Mouse (Mus musculus) CH12.LX (cell line): ENCODE data around the gene Bach2. TPM values are rescaled to one million over a fixed set of nuclear protein-coding genes. Genes with fewer than 3 reads are reported as not detected.

Experiments
- DNase-seq: peaks from one replicate; pipeline ENCODE4 v3.0.0-alpha.2; 2013; ENCODE audit errors: extremely low read depth
- H3K27ac ChIP-seq: 2 replicates; pipeline ENCODE4 v1.5.1; 2012; ENCODE audit warnings: low read depth, mild to moderate bottlenecking, control low read depth, moderate library complexity; ENCODE audit not compliant: insufficient read depth
- H3K27me3 ChIP-seq: replicated peaks from 2 replicates; pipeline ENCODE3; 2012; ENCODE audit warnings: inconsistent platforms
- H3K36me3 ChIP-seq, 2 experiments: replicated peaks in 1 of 2; 2 replicates each; pipeline versions ENCODE3 to v1.6.1; 2012; ENCODE audit warnings: inconsistent platforms in 1 of 2, low read length in 1 of 2, mild to moderate bottlenecking in 1 of 2, mixed read lengths in 1 of 2, moderate library complexity in 1 of 2; ENCODE audit not compliant: control insufficient read depth in 1 of 2, insufficient read depth in 1 of 2
- H3K4me1 ChIP-seq, 2 experiments: 2 replicates each; pipeline ENCODE4 v1.6.1; 2012; ENCODE audit warnings: inconsistent platforms in 1 of 2, moderate library complexity in 1 of 2; ENCODE audit not compliant: insufficient read depth in 2 of 2, control insufficient read depth in 1 of 2
- H3K4me2 ChIP-seq: 2 replicates; pipeline ENCODE4 v1.6.1; 2012; ENCODE audit warnings: low read depth, mild to moderate bottlenecking, control low read depth; ENCODE audit not compliant: poor library complexity, insufficient read depth, severe bottlenecking
- H3K4me3 ChIP-seq, 3 experiments: fragments of 150-350 bp in 1 of 3; sonication (generic) in 1 of 3; replicated peaks in 1 of 3; 2 replicates each; pipeline versions ENCODE3 to v1.5.1; 2011 to 2012; ENCODE audit warnings: low read depth in 2 of 3, low read length in 2 of 3, mild to moderate bottlenecking in 2 of 3, moderate library complexity in 2 of 3, control low read depth in 1 of 3, improper control_type of control experiment in 1 of 3, inconsistent platforms in 1 of 3, mixed read lengths in 1 of 3; ENCODE audit not compliant: poor library complexity in 1 of 3
- H3K79me2 ChIP-seq: replicated peaks from 2 replicates; pipeline ENCODE4 v1.6.1; 2012; ENCODE audit warnings: mild to moderate bottlenecking, moderate library complexity; ENCODE audit not compliant: control insufficient read depth, poor library complexity, insufficient read depth, severe bottlenecking; ENCODE audit errors: extremely low read depth
- H3K9ac ChIP-seq: 2 replicates; pipeline ENCODE4 v1.6.1; 2012; ENCODE audit warnings: low read depth, mild to moderate bottlenecking, control low read depth, moderate library complexity; ENCODE audit not compliant: insufficient read depth
- H3K9me3 ChIP-seq: replicated peaks from 2 replicates; pipeline ENCODE3; 2012; ENCODE audit warnings: low read length, inconsistent platforms, mixed read lengths
- CHD1 ChIP-seq: IDR thresholded peaks from 2 replicates; pipeline ENCODE4 v1.6.1; 2012; ENCODE audit warnings: low read depth, low read length, improper control_type of control experiment, inconsistent platforms
- ELF1 ChIP-seq: IDR thresholded peaks from 2 replicates; pipeline ENCODE4 v1.6.1; 2014; ENCODE audit warnings: low read depth, mild to moderate bottlenecking, inconsistent platforms, low read length, improper control_type of control experiment
- EP300 ChIP-seq: IDR thresholded peaks from 2 replicates; pipeline ENCODE4 v1.6.1; 2011; ENCODE audit warnings: low read length, improper control_type of control experiment
- KAT2A ChIP-seq: IDR thresholded peaks from 2 replicates; pipeline ENCODE4 v1.6.1; 2012; ENCODE audit warnings: low read length, improper control_type of control experiment, inconsistent platforms; ENCODE audit not compliant: insufficient replicate concordance
- MAFK ChIP-seq: IDR thresholded peaks from 2 replicates; pipeline ENCODE4 v1.6.1; 2011; ENCODE audit warnings: low read length, improper control_type of control experiment; ENCODE audit not compliant: insufficient replicate concordance
- MAZ ChIP-seq: IDR thresholded peaks from 2 replicates; pipeline ENCODE4 v1.6.1; 2012; ENCODE audit warnings: low read depth, mild to moderate bottlenecking, inconsistent platforms, low read length, improper control_type of control experiment, moderate library complexity
- NELFE ChIP-seq: IDR thresholded peaks from 2 replicates; pipeline ENCODE4 v1.6.1; 2011; ENCODE audit warnings: low read depth, low read length, improper control_type of control experiment
- POLR2AphosphoS2 ChIP-seq: IDR thresholded peaks from 2 replicates; pipeline ENCODE4 v1.6.1; 2011; ENCODE audit warnings: low read depth, low read length, improper control_type of control experiment
- RCOR1 ChIP-seq: conservative IDR thresholded peaks from 2 replicates; pipeline ENCODE4 v1.6.1; 2012; ENCODE audit warnings: low read depth, mild to moderate bottlenecking, inconsistent platforms, low read length, improper control_type of control experiment
- SIN3A ChIP-seq: IDR thresholded peaks from 2 replicates; pipeline ENCODE4 v1.6.1; 2012; ENCODE audit warnings: low read length, improper control_type of control experiment, inconsistent platforms
- ZKSCAN1 ChIP-seq: IDR thresholded peaks from 2 replicates; pipeline ENCODE4 v1.6.1; 2012; ENCODE audit warnings: low read depth, inconsistent platforms, low read length, improper control_type of control experiment, borderline replicate concordance
- dilution Hi-C: fragments of 300-500 bp; cut with MboI; formaldehyde crosslinking; loops from 2 replicates; pipeline ENCODE4 v1.14.3; 2020; ENCODE audit warnings: low sequenced_read_pairs; ENCODE audit not compliant: extremely low pct_unique_long_range_greater_than_20kb, extremely low pct_ligation_motif_present
- in situ Hi-C: fragments of 300-500 bp; cut with MboI; formaldehyde crosslinking; loops from 3 replicates; pipeline ENCODE4 v1.14.3; 2019; ENCODE audit warnings: low sequenced_read_pairs, low pct_ligation_motif_present, low pct_unique_long_range_greater_than_20kb, mixed read lengths
- polyA plus RNA-seq: library from polyadenylated mRNA; unstranded; fragments of >175 nt; gene quantifications from 2 replicates; pipeline ENCODE4 v1.2.1, GENCODE M21; 2012; ENCODE audit warnings: low read depth; ENCODE audit not compliant: insufficient read length
- total RNA-seq, 2 experiments: library from RNA; depleted of rRNA; stranded (reverse); fragments of 300-350 nt in 1 of 2; fragments of >200 nt in 1 of 2; gene quantifications; 2 replicates each; pipeline ENCODE4 v1.2.3; 2012 to 2014

Gene Bach2
- total and polyA plus RNA-seq, 3 experiments: 0.11 TPM; not detected in 2

DNA sequence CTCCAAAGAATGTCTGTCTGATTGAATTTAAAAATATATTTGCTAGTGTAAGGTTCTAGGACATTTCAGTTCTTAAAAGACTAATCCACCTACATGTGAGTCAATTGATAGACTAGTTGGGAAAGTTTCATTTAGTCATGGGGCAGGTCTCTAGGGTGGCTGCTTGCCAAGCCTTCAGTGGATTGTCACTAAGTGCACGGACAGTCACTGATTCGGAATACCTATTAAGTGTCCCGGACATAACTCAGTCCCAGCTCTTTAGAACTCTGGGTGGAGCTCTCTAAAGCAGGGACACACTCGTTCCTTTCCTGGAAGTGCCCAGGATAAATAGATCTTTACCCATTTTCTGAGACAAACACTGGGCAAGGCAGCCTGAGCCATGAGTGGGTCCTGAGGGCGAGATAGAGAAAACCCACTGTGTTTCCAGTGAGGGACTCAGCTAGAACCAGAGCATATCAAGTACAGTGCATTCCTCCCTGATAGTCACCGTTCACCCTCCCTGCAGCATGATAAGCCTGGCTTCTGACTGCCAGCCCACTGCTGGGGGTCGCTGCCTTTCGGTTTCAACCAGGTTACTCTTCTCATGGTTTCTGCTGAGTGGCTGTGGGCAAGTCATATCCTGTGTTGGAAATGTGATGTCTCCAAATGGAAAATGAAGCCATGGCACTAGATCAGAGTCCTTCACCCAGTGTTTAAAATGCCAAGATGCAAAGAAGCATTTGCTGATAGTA, 92.1 kb downstream of the Bach2 start:
- H3K36me3 ChIP-seq: no peaks in the 10 kb centered on the region
- H3K79me2 ChIP-seq: no peaks in the 10 kb centered on the region
- in situ Hi-C loops: no loop called here
- H3K4me1 ChIP-seq: peaks cover 4 to 12% of the 10 kb centered on the region in 2 experiments; a peak in 2 of 4 replicates
- no peak overlapping the region for H3K4me2 ChIP-seq
- H3K27ac ChIP-seq: no peak overlapping the region
- H3K9ac ChIP-seq: no peak overlapping the region
- no peaks in the 10 kb centered on the region for H3K9me3 ChIP-seq
- no peak for DNase-seq
- TF ChIP-seq ZKSCAN1: no peak
- no peak for TF ChIP-seq SIN3A
- TF ChIP-seq MAZ: no peak
- TF ChIP-seq ELF1: no peak
- TF ChIP-seq POLR2AphosphoS2: no peak
- TF ChIP-seq NELFE: no peak
- no peak for TF ChIP-seq EP300
- TF ChIP-seq MAFK: no peak
- TF ChIP-seq CHD1: no peak
- dilution Hi-C loops: no loop called here
- no peaks in the 10 kb centered on the region for H3K27me3 ChIP-seq
- no peak overlapping the region for H3K4me3 ChIP-seq

DNA sequence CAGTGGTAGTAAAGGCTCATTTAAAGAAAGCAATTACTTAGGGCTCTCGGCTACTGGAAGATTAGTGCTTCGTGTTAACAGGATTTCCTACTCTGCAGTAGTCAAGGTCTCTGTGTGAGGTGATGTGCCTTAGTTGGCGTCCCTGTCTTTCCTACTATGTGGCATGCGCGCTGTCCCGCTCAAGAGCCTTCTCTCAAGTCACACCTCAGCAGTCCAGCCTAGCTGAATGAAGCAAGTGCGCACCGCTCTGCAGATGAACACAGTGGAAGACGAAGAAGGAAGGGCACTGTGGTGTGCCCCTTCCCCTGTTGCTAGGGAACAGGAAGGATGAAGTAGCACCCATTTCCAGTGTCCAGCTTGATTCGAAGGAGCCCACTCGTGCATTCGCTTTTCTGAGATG, 93.4 kb downstream of the Bach2 start:
- dilution Hi-C loops: no loop called here
- no peak for TF ChIP-seq RCOR1
- TF ChIP-seq, all 38 proteins: peak for 0
- in situ Hi-C loops: no loop called here
- H3K4me3 ChIP-seq: no peak overlapping the region
- no peak overlapping the region for H3K27ac ChIP-seq
- peaks cover 4 to 22% of the 10 kb centered on the region in 2 experiments; a peak in 2 of 4 replicates for H3K4me1 ChIP-seq
- H3K4me2 ChIP-seq: no peak overlapping the region
- H3K79me2 ChIP-seq: no peaks in the 10 kb centered on the region
- H3K9ac ChIP-seq: no peak overlapping the region
- DNase-seq: no peak
- H3K27me3 ChIP-seq: no peaks in the 10 kb centered on the region
- no peaks in the 10 kb centered on the region for H3K36me3 ChIP-seq
- no peaks in the 10 kb centered on the region for H3K9me3 ChIP-seq

DNA sequence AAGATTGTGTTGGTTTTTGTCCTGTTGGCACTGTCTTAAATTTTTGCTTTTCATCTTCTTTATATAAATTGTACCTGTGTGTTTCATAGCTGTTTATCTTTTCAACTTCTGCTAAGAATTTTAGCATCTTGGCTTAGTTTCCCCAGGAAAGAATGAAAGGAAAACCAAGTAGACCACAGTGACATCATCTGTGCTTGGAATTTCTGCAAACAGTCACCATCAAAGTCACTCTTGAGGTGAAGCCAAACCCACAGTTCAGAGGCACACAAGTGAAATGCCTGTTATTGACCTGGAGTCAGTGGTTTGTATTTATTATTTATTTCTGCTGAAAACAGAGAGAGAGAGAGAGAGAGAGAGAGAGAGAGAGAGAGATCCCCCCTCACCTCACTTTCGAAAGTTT, 95.5 kb downstream of the Bach2 start:
- in situ Hi-C loops: no loop called here
- peaks cover 4 to 22% of the 10 kb centered on the region in 2 experiments; a peak in 2 of 4 replicates for H3K4me1 ChIP-seq
- no peak for DNase-seq

More for the DNA sequence above, 95.5 kb downstream of the Bach2 start:
- no peak for TF ChIP-seq KAT2A
- no peaks in the 10 kb centered on the region for H3K27me3 ChIP-seq
- dilution Hi-C loops: no loop called here
- no peaks in the 10 kb centered on the region for H3K36me3 ChIP-seq
- no peak overlapping the region for H3K4me3 ChIP-seq
- no peak overlapping the region for H3K27ac ChIP-seq
- H3K9ac ChIP-seq: no peak overlapping the region
- H3K4me2 ChIP-seq: no peak overlapping the region
- H3K79me2 ChIP-seq: no peaks in the 10 kb centered on the region
- no peaks in the 10 kb centered on the region for H3K9me3 ChIP-seq
